Mouse (Mus musculus): Measurements from ENCODE around the gene Mbd4. TPM values are rescaled to one million over a fixed set of nuclear protein-coding genes. Genes with fewer than 3 reads are reported as not detected.

Mbd4 gene
- total RNA-seq, 1 experiment from 2014 or later: 21.2 TPM

- ATAC-seq (replicated peaks; ENCODE audit: low read depth, poor library complexity, severe bottlenecking): no peak
Measured at GRCm38 (mm10) chr6:115821216-115821993, 31.8 kb downstream of the Mbd4 start.

GRCm38 (mm10) chr6:115818129-115818528 lies 35.0 kb downstream of the Mbd4 start:
- no peak for ATAC-seq (replicated peaks; ENCODE audit: low read depth, poor library complexity, severe bottlenecking)

- no peak for ATAC-seq (replicated peaks; ENCODE audit: low read depth, poor library complexity, severe bottlenecking)
Measured at GRCm38 (mm10) chr6:115815041-115815440, 38.1 kb downstream of the Mbd4 start.

- peak; percentile 89 for ATAC-seq (replicated peaks; ENCODE audit: low read depth, poor library complexity, severe bottlenecking)
Measured at GRCm38 (mm10) chr6:115814104-115814503, 39.1 kb downstream of the Mbd4 start.

GRCm38 (mm10) chr6:115811606-115812005 lies 41.6 kb downstream of the Mbd4 start:
- ATAC-seq (replicated peaks; ENCODE audit: low read depth, poor library complexity, severe bottlenecking): no peak

GRCm38 (mm10) chr6:115808488-115809231 lies 44.5 kb downstream of the Mbd4 start, which contains the start of gene Rpl32:
Gene Rpl32, minus strand, starts transcription at chr6:115808747.
- peak; percentile 85 for ATAC-seq (replicated peaks; ENCODE audit: low read depth, poor library complexity, severe bottlenecking)

GRCm38 (mm10) chr6:115808196-115808487 lies 45.0 kb downstream of the Mbd4 start:
- no peak for ATAC-seq (replicated peaks; ENCODE audit: low read depth, poor library complexity, severe bottlenecking)

GRCm38 (mm10) chr6:115807464-115808195 lies 45.5 kb downstream of the Mbd4 start:
- ATAC-seq (replicated peaks; ENCODE audit: low read depth, poor library complexity, severe bottlenecking): no peak

- no peak for ATAC-seq (replicated peaks; ENCODE audit: low read depth, poor library complexity, severe bottlenecking)
Measured at GRCm38 (mm10) chr6:115804432-115805192, 48.6 kb downstream of the Mbd4 start.

- ATAC-seq (replicated peaks; ENCODE audit: low read depth, poor library complexity, severe bottlenecking): peak; percentile 83
Measured at GRCm38 (mm10) chr6:115803541-115804382, 49.4 kb downstream of the Mbd4 start.

- ATAC-seq (replicated peaks; ENCODE audit: low read depth, poor library complexity, severe bottlenecking): no peak
Measured at GRCm38 (mm10) chr6:115801811-115802210, 51.4 kb downstream of the Mbd4 start.

GRCm38 (mm10) chr6:115792691-115793215 lies 60.4 kb downstream of the Mbd4 start:
- ATAC-seq (replicated peaks; ENCODE audit: low read depth, poor library complexity, severe bottlenecking): peak; percentile 59

- peak; percentile 90 for ATAC-seq (replicated peaks; ENCODE audit: low read depth, poor library complexity, severe bottlenecking)
Measured at GRCm38 (mm10) chr6:115791842-115792686, 61.1 kb downstream of the Mbd4 start.

- no peak for ATAC-seq (replicated peaks; ENCODE audit: low read depth, poor library complexity, severe bottlenecking)
Measured at GRCm38 (mm10) chr6:115791016-115791415, 62.2 kb downstream of the Mbd4 start.
